Mouse (Mus musculus): Measurements from ENCODE around the gene Tango6.
"Not testable (repeated sequence)": the region's sequence is repeated elsewhere in the genome, so short reads cannot be mapped to it uniquely, and the experiment has no call there.

The Tango6 gene

DNA sequence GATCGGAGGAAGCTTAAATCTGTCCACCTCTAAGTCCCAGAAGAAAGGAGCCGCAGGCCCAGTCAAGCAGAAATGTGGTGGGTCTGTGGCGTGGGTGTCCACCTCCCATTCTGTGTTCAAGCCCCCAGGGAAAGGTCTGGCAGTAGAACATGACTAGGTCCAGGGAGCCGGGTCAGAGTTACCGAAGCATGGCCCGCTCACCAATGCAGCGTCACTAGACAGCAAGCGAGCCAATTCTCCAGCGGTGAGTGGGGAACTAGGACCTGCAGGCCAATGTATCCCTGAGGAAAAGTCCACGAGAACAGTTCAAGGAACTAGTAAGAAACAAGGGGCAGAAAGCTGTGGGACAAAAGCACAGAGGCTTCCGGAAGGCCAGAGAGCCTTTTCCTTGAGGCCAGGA, 201.2 kb downstream of the Tango6 start:
- not testable (repeated sequence) for DNase-seq

DNA sequence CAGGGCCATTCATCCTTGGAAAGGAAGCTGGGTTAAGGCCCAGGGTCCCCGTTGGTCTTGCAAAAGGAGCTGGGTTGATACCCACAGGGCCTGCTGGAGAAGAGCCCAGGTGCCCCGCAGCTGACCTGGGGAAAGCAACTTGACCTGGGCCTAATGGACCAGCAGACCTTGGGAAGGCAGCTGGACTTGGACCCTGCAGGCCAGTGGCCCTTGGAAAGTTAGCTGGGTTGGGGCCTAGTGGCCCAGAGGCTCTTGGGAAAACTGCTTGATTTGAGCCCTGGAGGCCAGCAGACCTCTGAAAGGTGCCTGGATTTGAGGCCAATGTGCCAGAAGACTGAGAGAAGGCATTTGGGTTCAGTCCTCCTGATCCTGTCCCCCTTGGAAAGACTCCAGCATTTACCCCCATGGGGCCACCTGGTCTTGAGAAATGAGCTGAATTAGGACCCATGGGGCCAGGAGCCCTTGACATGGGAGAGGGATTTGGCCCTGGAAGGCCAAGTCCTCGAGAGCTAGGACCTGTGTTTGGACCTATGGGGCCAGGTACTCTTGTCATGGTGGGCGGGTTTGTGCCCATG, 202.0 kb downstream of the Tango6 start:
- not testable (repeated sequence) for DNase-seq

DNA sequence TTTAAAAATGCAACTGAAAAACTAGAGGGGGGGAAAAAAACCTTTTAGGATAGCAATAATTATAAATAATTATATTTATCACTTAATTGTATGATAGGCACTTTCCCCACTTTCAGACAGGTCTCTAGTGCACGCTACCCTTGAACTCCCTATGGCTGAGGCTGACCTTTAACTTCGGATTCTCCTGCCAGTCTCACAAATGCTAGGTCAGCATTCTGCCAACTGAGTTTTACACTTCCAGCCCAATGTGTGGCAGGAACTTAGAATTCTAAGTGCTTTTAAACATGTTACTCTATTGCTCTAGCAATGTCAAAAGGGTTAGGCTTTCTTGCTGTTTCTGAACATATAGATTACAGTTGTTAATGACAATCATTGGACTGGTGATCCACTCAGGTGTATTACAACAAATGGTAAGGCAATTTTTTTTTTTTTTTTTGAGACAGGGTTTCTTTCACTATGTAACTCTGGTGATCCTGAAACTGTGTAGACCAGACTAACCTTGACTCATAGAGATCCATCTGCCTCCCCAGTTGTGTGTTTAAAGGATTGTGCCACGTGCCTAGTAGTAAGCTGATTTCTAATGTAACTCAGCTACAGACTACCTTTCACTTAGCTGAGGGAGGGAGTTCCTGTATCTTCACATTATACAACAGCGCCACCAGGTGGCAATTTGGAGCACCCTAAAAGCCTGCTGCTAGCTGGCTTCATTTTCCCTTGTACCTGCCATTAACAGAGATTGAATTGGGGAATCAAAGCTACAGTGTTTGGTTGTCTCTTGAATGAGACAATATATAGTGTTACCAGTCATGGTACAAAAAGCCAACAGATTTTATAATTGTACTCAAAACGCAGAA, 204.7 kb downstream of the Tango6 start:
- DNase-seq, result peak; percentile 89

DNA sequence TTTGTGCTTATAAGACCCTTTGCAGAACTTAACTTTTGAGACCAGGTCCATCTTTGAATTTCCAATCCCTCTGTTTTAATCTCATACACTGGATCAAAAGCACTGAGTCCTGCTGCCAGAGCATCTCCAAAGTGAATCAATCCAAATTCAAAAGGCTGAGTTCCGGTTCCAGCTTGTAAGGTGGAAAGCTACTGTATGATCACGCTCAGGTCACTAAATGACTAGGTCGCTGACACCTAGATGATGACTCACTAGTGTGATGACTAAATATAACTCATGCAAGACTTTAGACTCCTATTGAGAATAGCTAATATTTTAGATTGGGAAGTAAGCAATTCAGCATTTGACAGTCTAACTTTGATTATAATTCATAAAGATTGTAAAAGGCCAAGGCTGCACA, 205.9 kb downstream of the Tango6 start:
- no peak for DNase-seq

DNA sequence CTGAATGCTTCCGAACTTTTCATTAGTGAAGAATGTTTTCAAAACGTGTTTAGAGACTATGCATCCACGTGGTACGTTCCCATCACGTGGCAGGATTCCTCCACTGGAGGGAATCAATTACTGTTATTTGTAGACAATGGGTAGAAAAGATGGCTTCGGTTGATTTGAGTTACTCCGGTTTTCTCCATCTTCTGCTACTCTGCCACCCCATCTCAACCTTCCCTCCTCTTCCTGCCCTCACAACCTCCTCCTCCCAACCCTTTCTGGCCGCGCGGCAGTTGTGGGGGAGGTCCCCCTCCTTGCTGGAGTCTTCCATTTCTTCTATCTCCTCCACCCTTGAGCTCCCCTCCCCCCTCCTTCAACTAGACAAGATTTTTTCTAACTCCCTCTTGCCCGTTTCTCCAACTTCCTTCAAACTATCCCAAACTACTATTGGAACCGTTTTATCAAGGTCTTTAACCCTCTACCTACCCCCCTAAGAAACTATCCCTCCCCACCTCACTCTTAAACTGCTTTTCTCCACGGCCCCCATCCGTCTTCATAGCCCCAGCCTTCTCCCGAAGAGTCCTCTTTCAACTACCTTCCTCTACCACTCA, 209.4 kb downstream of the Tango6 start:
- DNase-seq, result peak; percentile 35

DNA sequence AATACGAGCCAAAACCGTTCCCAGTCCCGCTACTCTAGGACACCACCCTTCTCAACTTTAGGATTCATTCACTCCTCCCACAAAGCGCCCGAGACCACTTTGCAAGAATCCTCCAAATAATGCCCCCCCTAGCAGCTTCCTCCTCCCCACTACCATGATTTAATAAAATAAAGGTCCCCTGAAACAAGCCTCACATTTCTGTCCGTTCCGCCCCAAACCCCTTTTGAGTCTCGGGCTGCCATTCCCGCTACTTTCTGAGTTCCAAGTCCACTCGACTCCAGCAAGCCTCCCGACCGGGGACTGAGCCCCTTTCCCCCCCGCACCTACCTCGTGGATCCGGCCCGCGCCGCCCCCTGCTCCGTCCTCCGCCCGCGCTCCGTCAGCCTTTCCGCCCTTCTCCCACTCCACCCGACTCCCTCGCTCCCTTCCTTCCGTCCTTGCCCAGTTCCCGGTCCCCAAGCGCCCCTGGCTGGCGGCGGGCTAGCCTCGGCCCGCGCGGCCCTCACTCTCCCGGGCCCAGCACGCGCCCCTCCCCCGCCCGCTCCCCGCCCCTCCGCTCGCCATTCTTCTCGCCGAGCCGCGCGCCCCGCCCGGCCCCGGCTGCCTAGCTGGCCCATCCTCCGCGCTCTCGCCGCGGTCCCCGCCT, 210.1 kb downstream of the Tango6 start:
- peak; percentile 8 for DNase-seq

DNA sequence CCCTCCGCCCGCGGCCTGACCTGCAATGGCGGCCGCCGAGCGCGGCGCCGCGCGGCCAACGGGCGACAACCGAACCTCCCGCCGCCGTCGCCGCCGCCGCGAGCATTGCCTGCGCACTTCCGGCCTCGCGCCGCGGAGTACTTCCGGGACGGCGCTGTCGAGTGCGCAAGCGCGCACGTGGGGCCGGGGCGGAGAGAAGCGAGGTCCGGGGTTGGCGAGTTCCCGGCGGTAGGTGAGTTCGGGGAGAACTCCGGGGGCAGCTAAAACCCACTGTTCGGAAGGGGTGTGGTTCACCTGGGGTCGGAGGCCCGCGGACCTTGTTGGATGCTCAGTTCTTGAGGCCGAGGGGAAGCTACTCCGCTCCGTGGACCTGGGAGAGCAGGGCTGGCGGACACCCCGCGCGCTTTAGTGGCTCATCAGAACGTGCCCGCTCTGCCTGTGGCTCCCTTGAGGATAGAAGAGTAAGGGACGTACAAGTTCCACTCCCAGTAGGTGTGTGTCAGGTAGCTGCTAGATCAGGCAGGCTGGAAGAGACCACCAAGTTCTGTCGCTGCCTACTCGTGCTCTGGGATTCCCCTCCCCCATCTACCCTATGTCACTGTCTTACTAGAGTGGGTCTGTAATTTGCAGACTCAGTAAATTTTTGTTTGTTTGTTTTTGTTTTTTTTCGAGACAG, 210.8 kb downstream of the Tango6 start, which contains the start of gene Utp4:
Utp4 (plus strand) TSS at position 156 of the 676 bp plus-strand sequence.
- peak; percentile 87 for DNase-seq

DNA sequence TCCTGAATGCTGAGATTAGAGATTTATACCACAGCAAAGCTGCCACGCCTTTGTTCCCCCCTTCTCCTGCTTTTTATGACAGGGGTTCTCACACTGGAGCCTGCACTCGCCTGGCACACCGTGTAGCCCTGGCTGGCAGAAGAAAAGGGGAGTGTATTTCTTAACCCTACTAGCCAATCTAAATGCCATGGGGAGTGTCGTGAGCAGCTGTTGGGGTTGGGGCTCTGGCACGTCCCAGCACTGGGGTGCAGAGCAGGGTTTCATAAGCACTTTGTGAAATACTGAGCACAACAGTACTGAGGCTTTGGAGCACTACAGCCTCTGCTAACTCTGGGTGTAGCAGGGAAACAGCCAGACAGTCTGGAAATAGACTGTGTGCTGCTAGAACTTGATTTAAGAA, 216.6 kb downstream of the Tango6 start:
- DNase-seq, result no peak
